Mouse (Mus musculus) limb, embryonic 10.5 days (tissue): ENCODE measurements around the gene Dct. TPM values are rescaled to one million over a fixed set of nuclear protein-coding genes. Genes with fewer than 3 reads are reported as not detected.

Experiments
- DNase-seq: peaks from one replicate; pipeline ENCODE4 v3.0.0-alpha.2; 2017; ENCODE audit warnings: low spot score
- H3K27ac ChIP-seq: fragments of 300-500 bp; sonication (generic); 2 replicates; pipeline ENCODE4 v1.5.1; 2016; ENCODE audit warnings: mild to moderate bottlenecking
- H3K27me3 ChIP-seq: fragments of 300-500 bp; sonication (generic); 2 replicates; pipeline ENCODE4 v1.6.1; 2016; ENCODE audit warnings: low read depth, mild to moderate bottlenecking; ENCODE audit not compliant: poor library complexity, severe bottlenecking
- H3K36me3 ChIP-seq: fragments of 300-500 bp; sonication (generic); 2 replicates; pipeline ENCODE4 v1.6.1; 2016; ENCODE audit warnings: mild to moderate bottlenecking, moderate library complexity
- H3K4me1 ChIP-seq: fragments of 300-500 bp; sonication (generic); 2 replicates; pipeline ENCODE4 v1.6.1; 2016
- H3K4me3 ChIP-seq: fragments of 300-500 bp; sonication (generic); 2 replicates; pipeline ENCODE4 v1.5.1; 2016; ENCODE audit warnings: mild to moderate bottlenecking, moderate library complexity
- H3K9me3 ChIP-seq: fragments of 300-500 bp; sonication (generic); replicated peaks from 2 replicates; pipeline ENCODE4 v1.6.1; 2016; ENCODE audit warnings: mild to moderate bottlenecking
- WGBS: fragments of 180-500 bp; shearing (Covaris S2); methylation state at CpG from one replicate; pipeline ENCODE4 v1.1.7; 2016; 5-methylcytosine and 5-hydroxymethylcytosine counted together
- polyA plus RNA-seq: library from polyadenylated mRNA; unstranded; fragments of >200 nt; fragmentation: Nextera tagmentation; extraction: Ambion mirVana; gene quantifications from 2 replicates; pipeline ENCODE4 v1.2.1, GENCODE M21; 2016

Dct gene
- polyA plus RNA-seq, 1 experiment from 2014 or later = 1.6 TPM

DNA sequence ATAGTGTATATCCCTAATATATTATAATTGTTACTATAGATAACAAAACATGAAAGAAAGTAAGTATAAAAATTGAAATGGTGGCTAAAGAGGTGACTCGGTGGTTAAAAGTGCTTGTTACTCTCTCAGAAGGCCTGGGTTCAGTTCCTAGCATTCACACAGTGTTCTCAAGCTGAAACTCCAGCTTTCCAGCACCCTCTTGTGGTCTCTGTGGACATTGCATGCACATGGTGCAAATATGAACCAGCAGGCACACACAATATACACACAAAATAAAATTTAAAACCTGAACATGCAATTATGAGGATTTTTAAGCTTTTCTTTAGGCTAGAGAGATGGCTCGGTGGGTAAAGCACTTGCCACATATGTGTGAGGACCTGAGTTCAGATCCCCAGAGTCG lies 24.5 kb downstream of the Dct start:
- H3K27me3 ChIP-seq = no peaks in the 10 kb centered on the region
- H3K4me1 ChIP-seq = no peaks in the 10 kb centered on the region
- no peaks in the 10 kb centered on the region for H3K36me3 ChIP-seq
- DNase-seq = no peak
- H3K4me3 ChIP-seq = no peak overlapping the region
- peaks cover 14% of the 10 kb centered on the region for H3K9me3 ChIP-seq
- 95% methylated on average over 3 of the region's 3 CpGs for WGBS
- H3K27ac ChIP-seq = no peak overlapping the region

- H3K9me3 ChIP-seq = no peaks in the 10 kb centered on the region
- H3K27me3 ChIP-seq = 0 out of 2 replicates have a peak, but pooled peaks cover 4% of the 10 kb centered on the region
- 72% methylated on average over 10 of the region's 10 CpGs for WGBS
- DNase-seq = no peak
- H3K27ac ChIP-seq = no peak overlapping the region
- no peak overlapping the region for H3K4me3 ChIP-seq
- no peaks in the 10 kb centered on the region for H3K4me1 ChIP-seq
- H3K36me3 ChIP-seq = no peaks in the 10 kb centered on the region
These were observed 30.0 kb downstream of the Dct start for GRCm38 (mm10) chr14:118021867-118022543.

GRCm38 (mm10) chr14:118019314-118019713 lies 32.7 kb downstream of the Dct start:
- no peak for DNase-seq
- no peaks in the 10 kb centered on the region for H3K9me3 ChIP-seq
- H3K4me1 ChIP-seq = no peaks in the 10 kb centered on the region
- no peak overlapping the region for H3K27ac ChIP-seq
- WGBS = 87% methylated on average over 5 of the region's 5 CpGs
- H3K36me3 ChIP-seq = no peaks in the 10 kb centered on the region
- peaks cover 8% of the 10 kb centered on the region; the same call in 1 of the 2 replicates for H3K27me3 ChIP-seq
- no peak overlapping the region for H3K4me3 ChIP-seq

GRCm38 (mm10) chr14:118013237-118013636 lies 38.8 kb downstream of the Dct start:
- Histone ChIP-seq H3K27ac (no peak overlapping the region), H3K4me3 (no peak overlapping the region), H3K4me1 (no peaks in the 10 kb centered on the region), H3K9me3 (no peaks in the 10 kb centered on the region), H3K27me3 (peaks cover 4% of the 10 kb centered on the region; the same call in 1 of the 2 replicates), H3K36me3 (no peaks in the 10 kb centered on the region)
- 89% methylated on average over 8 of the region's 8 CpGs for WGBS
- DNase-seq = no peak

GRCm38 (mm10) chr14:118009541-118009940 lies 42.5 kb downstream of the Dct start:
- no peaks in the 10 kb centered on the region for H3K36me3 ChIP-seq
- H3K9me3 ChIP-seq = no peaks in the 10 kb centered on the region
- H3K4me1 ChIP-seq = no peaks in the 10 kb centered on the region
- H3K4me3 ChIP-seq = no peak overlapping the region
- no peak overlapping the region for H3K27ac ChIP-seq
- 0 out of 2 replicates have a peak, but pooled peaks cover 5% of the 10 kb centered on the region for H3K27me3 ChIP-seq
- 83% methylated on average over 9 of the region's 9 CpGs for WGBS
- no peak for DNase-seq

GRCm38 (mm10) chr14:118005697-118006096 lies 46.3 kb downstream of the Dct start:
- no peak overlapping the region for H3K4me3 ChIP-seq
- H3K36me3 ChIP-seq = no peaks in the 10 kb centered on the region
- peaks cover 12% of the 10 kb centered on the region for H3K4me1 ChIP-seq
- H3K9me3 ChIP-seq = no peaks in the 10 kb centered on the region
- H3K27me3 ChIP-seq = peaks cover 36% of the 10 kb centered on the region
- WGBS = 31% methylated on average over 5 of the region's 5 CpGs
- H3K27ac ChIP-seq = no peak overlapping the region
- DNase-seq = peak; percentile 50

GRCm38 (mm10) chr14:118004434-118004833 lies 47.6 kb downstream of the Dct start:
- 94% methylated on average over 10 of the region's 10 CpGs for WGBS
- peaks cover 48% of the 10 kb centered on the region for H3K27me3 ChIP-seq

DNA sequence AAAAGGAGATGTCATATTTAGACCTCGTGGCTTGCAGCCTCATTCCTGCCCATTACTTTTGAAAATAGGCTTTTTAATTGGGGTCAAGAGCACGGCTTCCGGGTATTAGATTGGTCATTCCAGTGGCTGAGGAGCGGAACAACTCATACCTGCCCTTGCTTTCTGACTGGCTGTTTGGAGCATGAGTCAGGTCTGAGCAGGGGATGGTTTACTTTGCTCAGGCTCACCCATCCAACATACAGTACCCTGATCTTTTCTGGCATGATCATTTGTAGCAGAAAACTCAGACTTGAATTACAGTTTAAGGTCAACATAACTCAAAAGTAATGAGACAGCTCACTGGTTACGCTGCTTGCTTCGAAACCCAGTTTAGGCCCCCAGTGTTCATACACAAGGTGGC lies 58.2 kb downstream of the Dct start:
- no peaks in the 10 kb centered on the region for H3K4me1 ChIP-seq
- no peaks in the 10 kb centered on the region; the same call in 1 of the 2 replicates for H3K9me3 ChIP-seq
- no peak for DNase-seq
- no peak overlapping the region for H3K4me3 ChIP-seq
- H3K27ac ChIP-seq = no peak overlapping the region
- no peaks in the 10 kb centered on the region for H3K36me3 ChIP-seq
- WGBS = 89% methylated on average over 6 of the region's 6 CpGs
- H3K27me3 ChIP-seq = no peaks in the 10 kb centered on the region

More at GRCm38 (mm10) chr14:118004434-118004833, 47.6 kb downstream of the Dct start:
- no peaks in the 10 kb centered on the region for H3K9me3 ChIP-seq
- H3K4me1 ChIP-seq = peaks cover 16% of the 10 kb centered on the region
- no peaks in the 10 kb centered on the region for H3K36me3 ChIP-seq
- no peak overlapping the region for H3K27ac ChIP-seq
- no peak overlapping the region for H3K4me3 ChIP-seq
- no peak for DNase-seq

DNA sequence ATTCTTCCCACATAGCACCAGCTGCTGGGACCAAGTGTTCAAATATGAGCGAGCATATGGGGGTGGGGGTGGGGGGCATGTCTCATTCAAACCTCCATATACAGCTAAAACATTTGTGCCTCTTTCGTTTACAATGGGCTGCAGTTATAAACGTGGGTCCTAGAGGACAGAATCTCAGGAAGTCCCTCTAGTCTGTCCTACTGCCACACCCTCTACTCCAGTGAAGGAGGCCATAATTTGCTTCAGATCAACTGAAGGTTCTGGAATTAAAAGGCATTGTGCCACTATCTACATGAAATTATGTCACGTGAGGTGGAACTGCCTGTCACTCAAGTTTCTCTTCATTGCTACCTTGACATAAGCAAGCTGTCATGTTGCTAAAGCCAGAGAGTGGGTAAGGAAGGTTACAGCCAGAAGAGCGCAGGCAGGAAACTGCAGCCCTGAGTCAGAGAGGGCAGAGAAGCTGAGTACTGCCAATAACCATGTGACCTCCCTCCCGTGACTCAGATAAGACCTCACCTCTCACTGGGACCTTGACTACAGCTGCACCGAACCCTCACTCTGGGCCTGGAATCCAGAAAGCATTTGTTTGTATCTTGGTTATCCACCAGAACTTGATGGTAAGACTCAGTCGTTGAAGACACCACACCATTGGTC lies 59.3 kb downstream of the Dct start:
- Histone ChIP-seq H3K27me3 (no peaks in the 10 kb centered on the region), H3K9me3 (no peaks in the 10 kb centered on the region; the same call in 1 of the 2 replicates), H3K27ac (no peak overlapping the region), H3K36me3 (no peaks in the 10 kb centered on the region), H3K4me3 (no peak overlapping the region), H3K4me1 (no peaks in the 10 kb centered on the region)
- no peak for DNase-seq
- 76% methylated on average over 8 of the region's 8 CpGs for WGBS

DNA sequence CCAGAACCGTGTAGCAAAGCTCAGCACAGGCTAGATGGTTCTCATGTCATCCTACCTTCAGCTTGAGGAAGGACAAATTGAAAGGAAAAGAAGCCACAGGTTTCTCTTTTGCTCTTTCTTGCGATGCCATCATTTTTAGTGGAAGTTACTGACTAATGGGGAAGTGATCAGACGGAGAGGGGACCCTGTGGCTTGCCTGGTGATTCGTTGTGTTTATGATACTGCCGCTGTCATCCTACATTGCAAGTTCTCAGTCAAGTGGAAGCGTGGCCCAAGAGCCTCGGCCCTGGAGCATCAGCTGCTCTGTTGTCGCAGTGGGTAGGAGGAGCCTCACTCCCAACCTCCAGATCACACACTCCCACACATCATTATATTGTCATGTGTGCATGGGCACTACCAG lies 61.8 kb downstream of the Dct start:
- 85% methylated on average over 8 of the region's 8 CpGs for WGBS
- DNase-seq = no peak

GRCm38 (mm10) chr14:117988444-117988843 lies 63.6 kb downstream of the Dct start:
- Histone ChIP-seq H3K4me1 (no peaks in the 10 kb centered on the region), H3K4me3 (no peak overlapping the region), H3K36me3 (no peaks in the 10 kb centered on the region), H3K27me3 (no peaks in the 10 kb centered on the region), H3K9me3 (no peaks in the 10 kb centered on the region), H3K27ac (no peak overlapping the region)
- no peak for DNase-seq
- WGBS = 92% methylated on average over 10 of the region's 10 CpGs

More for the DNA sequence above, 61.8 kb downstream of the Dct start:
- Histone ChIP-seq H3K9me3 (no peaks in the 10 kb centered on the region), H3K4me3 (no peak overlapping the region), H3K27me3 (no peaks in the 10 kb centered on the region), H3K4me1 (no peaks in the 10 kb centered on the region), H3K36me3 (no peaks in the 10 kb centered on the region), H3K27ac (no peak overlapping the region)

DNA sequence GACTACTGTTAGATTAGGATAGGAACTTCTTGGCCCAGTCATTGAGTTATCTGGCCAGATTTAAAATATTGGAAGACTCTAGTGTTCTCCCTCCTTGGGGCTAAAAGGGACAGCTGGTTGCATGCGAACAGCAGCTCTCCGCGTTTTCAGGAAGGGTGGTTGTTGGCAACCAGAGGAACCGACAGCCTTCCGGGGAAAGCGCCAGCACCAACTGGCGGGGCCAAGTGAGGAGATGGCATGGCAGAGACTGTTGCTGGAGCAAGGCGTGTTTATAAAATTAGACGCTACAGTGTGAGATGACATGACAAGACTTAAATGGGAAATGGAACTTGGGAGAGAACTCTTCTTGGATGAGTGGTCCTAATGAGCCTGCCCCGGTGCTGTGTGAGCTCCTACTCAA lies 70.5 kb downstream of the Dct start:
- Histone ChIP-seq H3K9me3 (no peaks in the 10 kb centered on the region), H3K4me3 (no peak overlapping the region), H3K27me3 (no peaks in the 10 kb centered on the region), H3K36me3 (no peaks in the 10 kb centered on the region), H3K27ac (no peak overlapping the region), H3K4me1 (no peaks in the 10 kb centered on the region)
- WGBS = 97% methylated on average over 10 of the region's 10 CpGs
- DNase-seq = no peak

DNA sequence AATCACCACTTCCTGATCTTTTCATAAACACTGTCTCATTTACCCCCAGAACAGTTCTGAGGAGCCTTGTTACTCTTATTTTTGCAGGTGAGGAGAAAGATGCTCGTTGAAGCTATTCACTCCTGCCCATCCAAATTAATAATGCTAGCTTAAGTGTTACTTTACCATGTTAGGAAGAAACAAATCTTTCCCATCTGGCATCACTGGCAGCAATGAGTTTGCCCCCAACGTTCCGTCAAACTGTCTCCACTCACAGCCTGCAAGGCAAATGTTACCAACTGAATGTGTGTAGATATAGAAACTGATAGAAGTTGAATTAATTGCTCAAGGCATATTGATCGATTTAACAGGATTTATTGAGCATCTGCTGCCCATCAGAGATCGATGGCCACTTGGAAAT lies 79.5 kb downstream of the Dct start:
- Histone ChIP-seq H3K4me3 (no peak overlapping the region), H3K4me1 (no peaks in the 10 kb centered on the region), H3K36me3 (peaks cover 8% of the 10 kb centered on the region), H3K27me3 (no peaks in the 10 kb centered on the region), H3K27ac (no peak overlapping the region), H3K9me3 (no peaks in the 10 kb centered on the region)
- 92% methylated on average over 5 of the region's 5 CpGs for WGBS
- no peak for DNase-seq
